Mouse (Mus musculus): ENCODE results near the gene Gm10230.
"Not testable (repeated sequence)": the region's sequence is repeated elsewhere in the genome, so short reads cannot be mapped to it uniquely, and the experiment has no call there.

Gene Gm10230

DNA sequence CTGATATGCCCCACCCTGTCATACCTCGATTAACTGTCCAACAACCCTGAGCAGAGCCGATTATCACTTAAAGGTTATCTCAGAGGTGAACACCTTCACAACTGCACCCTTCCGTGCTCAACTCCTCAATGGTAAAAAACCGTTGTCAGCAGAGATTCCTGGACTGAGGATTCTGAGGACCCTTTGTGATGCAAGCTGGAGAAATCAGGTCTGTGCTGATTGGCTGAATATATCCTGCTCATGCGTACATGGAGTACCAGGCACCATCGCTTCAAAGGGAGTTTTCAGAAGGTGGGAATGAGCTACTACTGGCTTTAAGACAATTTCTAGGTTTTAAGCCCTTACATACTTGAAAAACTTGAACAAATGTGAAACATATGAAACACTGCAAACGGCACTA is at the start of gene Gm10230:
TSS of gene Gm10230 (minus strand) at position 101 of the 400 bp plus-strand sequence.
- DNase-seq (ENCODE audit: low spot score in 2 of 2): not testable (repeated sequence)

Data from heart, adult 9 months (tissue).